Mouse (Mus musculus) adrenal gland (tissue): Measurements from ENCODE around the gene Olfr49.

Experiments used
- intact Hi-C: fragments of 180-260 bp; cut with DNase I; formaldehyde crosslinking; loops from one replicate; pipeline ENCODE4 v1.15.1; 2025

Olfr49 gene

GRCm38 (mm10) chr14:54262622-54263021, 22.1 kb downstream of the Olfr49 start:
- intact Hi-C loops = no loop called here

GRCm38 (mm10) chr14:54261386-54261785, 23.4 kb downstream of the Olfr49 start:
- intact Hi-C loops = no loop called here

GRCm38 (mm10) chr14:54260196-54260595, 24.5 kb downstream of the Olfr49 start:
- intact Hi-C loops = no loop called here

- intact Hi-C loops = loop anchor here (5.0 kb wide), 1 partner anchor 63 kb away; no protein-coding TSS in a partner anchor
These were observed 25.0 kb downstream of the Olfr49 start for GRCm38 (mm10) chr14:54259722-54260085.

DNA sequence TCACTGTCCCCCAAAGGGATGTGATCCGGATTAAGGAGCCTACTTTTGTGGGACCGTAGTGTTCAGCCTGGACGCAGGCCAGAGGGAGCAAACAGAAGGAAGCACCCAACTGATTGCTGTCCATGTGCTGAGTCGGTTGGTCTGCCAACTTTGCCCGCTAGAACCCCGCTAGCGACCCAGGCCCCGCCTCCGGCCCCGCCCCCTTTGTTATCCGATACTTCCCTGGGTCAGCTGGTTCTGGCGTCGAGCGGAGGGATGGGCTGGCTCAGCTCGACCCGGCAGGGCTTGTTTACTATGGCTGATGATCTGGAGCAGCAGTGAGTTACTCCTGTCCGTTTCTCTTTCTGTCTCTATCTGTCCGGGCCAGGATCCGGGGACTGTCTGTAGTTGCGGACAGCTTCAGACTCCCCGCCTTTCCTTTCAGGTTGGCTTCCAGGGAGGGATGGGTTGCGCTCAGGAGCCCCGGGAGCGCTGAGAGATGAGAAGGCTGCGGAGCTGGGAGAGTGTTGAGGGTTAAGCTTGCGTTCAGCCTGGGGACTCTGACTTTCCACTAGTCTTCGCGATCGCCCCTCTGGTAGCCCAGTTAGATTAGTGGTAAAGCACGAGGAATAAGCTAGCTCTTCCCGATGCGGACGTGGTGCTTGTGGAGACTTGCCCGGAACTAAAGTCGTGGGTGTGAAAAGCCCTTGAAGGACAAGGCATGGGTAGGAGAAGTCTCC, 25.6 kb downstream of the Olfr49 start:
- intact Hi-C loops = loop anchor here (5.0 kb wide), 1 partner anchor 63 kb away; no protein-coding TSS in a partner anchor

- intact Hi-C loops = loop anchor here (5.0 kb wide), 1 partner anchor 64 kb away; no protein-coding TSS in a partner anchor
These were observed 26.5 kb downstream of the Olfr49 start for GRCm38 (mm10) chr14:54258131-54258670.

- intact Hi-C loops = loop anchor here (5.0 kb wide), 2 partner anchors 68 to 263 kb away; partner anchors contain the start of gene Prmt5
These were observed 30.0 kb downstream of the Olfr49 start for GRCm38 (mm10) chr14:54254670-54255202.

GRCm38 (mm10) chr14:54253741-54254291, 30.9 kb downstream of the Olfr49 start, which contains the start of the genes Dad1 and Abhd4:
Dad1 (minus strand) TSS chr14:54254104.
Abhd4 (plus strand) TSS chr14:54254188.
- intact Hi-C loops = loop anchor here (5.0 kb wide), 1 partner anchor 263 kb away; the partner anchor contains the start of gene Prmt5

- intact Hi-C loops = loop anchor here (5.0 kb wide), 1 partner anchor 267 kb away; the partner anchor contains the start of gene Prmt5
These were observed 34.6 kb downstream of the Olfr49 start for GRCm38 (mm10) chr14:54250122-54250521.

DNA sequence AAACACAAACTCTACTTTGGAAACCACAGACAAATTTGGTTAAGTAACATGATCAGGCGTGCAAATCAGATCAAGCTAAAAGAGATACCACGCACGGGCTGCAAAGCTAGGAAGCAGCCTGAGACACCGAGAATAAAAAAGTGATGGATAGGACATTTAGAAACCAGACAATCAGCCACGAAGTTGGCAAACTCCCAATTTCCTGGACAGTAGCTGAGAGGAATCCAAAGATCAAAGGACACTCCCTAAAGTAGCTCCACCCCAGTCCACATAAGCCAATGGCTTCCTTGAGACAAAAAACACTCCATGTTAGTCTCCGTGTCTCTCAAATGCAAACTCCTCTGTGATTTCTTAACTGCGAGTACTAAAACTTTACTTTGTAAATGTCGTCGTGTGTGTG, 35.4 kb downstream of the Olfr49 start:
- intact Hi-C loops = no loop called here

DNA sequence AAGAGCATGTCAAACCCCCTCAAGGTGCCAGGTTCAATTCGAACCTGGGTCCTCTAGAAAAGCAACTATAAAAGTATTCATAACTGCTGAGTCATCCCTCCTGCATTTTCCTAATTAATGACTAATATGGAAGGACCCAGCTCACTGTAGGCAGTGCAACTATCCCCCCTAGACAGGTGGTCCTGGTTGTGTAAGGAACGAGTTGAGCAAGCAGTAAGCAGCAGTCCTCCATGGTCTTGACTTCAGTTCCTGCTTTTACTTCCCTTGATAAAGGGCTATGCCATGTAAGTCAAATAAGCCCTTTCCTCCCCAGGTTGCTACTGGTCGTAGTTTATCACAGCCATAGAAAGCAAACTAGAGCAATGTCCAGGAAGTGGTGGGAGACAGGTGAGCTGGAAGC, 38.5 kb downstream of the Olfr49 start:
- intact Hi-C loops = no loop called here

DNA sequence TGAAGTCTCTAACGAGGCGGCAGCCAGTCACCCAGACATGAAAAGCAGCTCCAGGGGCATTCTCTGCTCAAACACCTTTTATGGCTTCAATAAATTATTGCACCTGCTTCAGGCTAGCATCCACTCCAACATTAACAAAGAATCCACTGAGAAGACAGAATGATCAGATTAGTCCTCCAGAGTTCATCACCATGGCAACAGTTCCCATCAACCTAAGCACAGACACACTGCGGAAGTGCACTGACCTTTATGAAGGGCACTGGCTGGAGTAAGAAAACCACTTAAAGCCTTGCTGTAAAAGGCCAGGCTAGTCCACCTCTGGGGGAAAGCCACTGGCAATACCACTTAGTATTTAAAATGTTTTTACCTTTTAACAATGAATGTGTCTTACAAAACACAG, 40.6 kb downstream of the Olfr49 start:
- intact Hi-C loops = no loop called here

GRCm38 (mm10) chr14:54240542-54240941, 44.2 kb downstream of the Olfr49 start:
- intact Hi-C loops = no loop called here

- intact Hi-C loops = loop anchor here (5.0 kb wide), 1 partner anchor 88 kb away; no protein-coding TSS in a partner anchor
These were observed 45.6 kb downstream of the Olfr49 start for GRCm38 (mm10) chr14:54239002-54239736.

GRCm38 (mm10) chr14:54236881-54237280, 47.9 kb downstream of the Olfr49 start:
- intact Hi-C loops = loop anchor here (5.0 kb wide), 1 partner anchor 90 kb away; no protein-coding TSS in a partner anchor

- intact Hi-C loops = loop anchor here (5.0 kb wide), 1 partner anchor 91 kb away; no protein-coding TSS in a partner anchor
These were observed 48.8 kb downstream of the Olfr49 start for GRCm38 (mm10) chr14:54235825-54236540.

DNA sequence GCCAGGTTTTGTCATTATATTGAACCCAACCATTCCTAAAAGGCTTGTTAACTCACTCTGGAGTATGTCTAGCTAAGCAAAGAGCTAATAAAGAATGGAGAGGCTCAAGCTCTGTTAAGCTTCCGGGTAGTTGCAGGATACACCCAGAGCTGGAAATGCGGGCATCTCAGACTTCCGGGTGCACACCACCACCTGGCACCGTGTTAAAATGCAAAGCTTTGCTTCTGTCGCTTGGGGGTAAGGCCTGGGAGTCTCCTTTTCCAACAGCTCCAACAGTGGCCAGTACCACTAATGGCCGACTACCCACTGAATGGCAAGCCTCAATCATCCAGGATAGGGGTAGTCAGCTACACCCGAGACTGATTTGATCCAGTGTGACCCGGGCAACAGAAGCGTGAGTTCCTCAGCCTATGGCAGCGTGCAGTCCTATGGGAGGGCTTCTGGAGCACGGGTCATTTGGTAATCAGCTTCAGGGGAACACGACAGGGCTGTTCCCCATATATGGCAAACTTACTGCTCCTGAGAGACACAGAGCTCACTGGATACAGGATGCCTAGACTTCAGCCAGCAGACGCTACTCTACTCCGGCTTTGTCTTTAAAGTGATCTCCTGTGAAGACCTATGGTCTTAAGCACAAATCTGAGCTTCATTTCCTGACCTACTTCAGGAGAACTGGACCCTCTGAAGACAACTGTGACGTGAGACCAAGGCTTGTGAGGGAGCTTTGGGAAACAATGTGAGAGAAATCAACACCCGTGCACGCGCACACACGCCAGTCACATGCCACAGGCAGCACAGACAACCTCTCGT, 50.3 kb downstream of the Olfr49 start:
- intact Hi-C loops = loop anchor here (5.0 kb wide), 1 partner anchor 93 kb away; no protein-coding TSS in a partner anchor

- intact Hi-C loops = no loop called here
These were observed 51.1 kb downstream of the Olfr49 start for GRCm38 (mm10) chr14:54233559-54234143.
